Mouse (Mus musculus): Measurements from ENCODE around the gene Serpinh1.

DNA sequence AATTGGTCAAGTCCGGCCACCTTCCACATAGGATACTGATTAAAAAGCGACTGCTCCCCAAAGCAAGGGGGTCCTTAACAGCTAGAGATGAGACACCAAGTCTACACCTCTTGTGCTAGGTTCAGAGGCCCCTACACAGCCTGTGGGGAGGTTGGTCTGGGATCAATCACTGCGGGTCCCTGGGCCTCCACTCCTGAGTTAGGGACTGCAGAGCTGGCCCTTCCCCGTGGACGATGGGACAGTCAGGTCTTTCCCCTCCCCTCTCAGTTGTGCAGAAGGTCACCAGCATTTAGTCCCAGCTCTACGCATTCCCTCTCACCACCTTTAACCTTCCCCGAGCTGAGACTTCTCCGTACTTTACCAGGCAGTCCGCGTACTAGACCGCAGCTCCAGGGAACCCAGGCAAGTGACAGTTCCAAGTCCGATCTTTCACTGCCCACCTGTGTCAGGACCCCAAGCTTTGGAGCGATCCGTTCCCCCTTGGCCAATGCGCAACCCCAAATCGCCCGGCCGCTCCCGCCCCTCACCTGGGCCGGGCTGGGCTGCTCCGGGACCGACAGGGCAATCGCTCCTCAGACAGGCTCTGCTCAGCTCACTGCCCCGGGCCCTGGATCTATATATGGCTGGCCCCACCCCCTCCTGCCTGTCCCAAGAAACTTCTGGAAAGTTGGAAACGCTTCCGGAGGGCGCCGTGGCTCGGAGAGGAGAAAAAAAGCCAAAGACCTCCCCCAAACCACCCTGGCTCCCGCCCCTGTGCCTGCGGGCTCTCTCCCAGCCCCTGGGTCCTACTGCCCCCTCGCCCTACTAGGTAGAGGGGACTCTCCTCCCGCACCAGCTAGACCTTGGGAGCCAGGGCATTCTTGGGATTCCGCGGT, at the start of gene Serpinh1:
- no peak for TF ChIP-seq CTCF (IDR thresholded peaks at IDR 0.05; ENCODE audit: control insufficient read depth, insufficient read depth, low read length)
- no peak for TF ChIP-seq POLR2A (IDR thresholded peaks at IDR 0.05; ENCODE audit: borderline replicate concordance, control insufficient read depth, low read depth, low read length)
